Mouse (Mus musculus) lung, embryonic 14.5 days (tissue): ENCODE data around the gene Lmln. TPM values are rescaled to one million over a fixed set of nuclear protein-coding genes. Genes with fewer than 3 reads are reported as not detected.
"Not testable (repeated sequence)": the region's sequence is repeated elsewhere in the genome, so short reads cannot be mapped to it uniquely, and the experiment has no call there.

ENCODE experiments used
- ATAC-seq: fragments of 200-750 bp; cut with Nextera tagmentation; 2 replicates; pipeline ENCODE4 v1.8.0; 2017; ENCODE audit warnings: mild to moderate bottlenecking, moderate TSS enrichment, moderate library complexity; ENCODE audit not compliant: insufficient read depth
- DNase-seq: peaks from one replicate; pipeline ENCODE4 v3.0.0-alpha.2; 2015
- H3K27ac ChIP-seq: fragments of 300-500 bp; sonication (generic); 2 replicates; pipeline ENCODE4 v1.5.1; 2014; ENCODE audit warnings: low read depth, mild to moderate bottlenecking, moderate library complexity
- H3K27me3 ChIP-seq: fragments of 300-500 bp; sonication (generic); 2 replicates; pipeline ENCODE4 v1.6.1; 2014; ENCODE audit warnings: low read length, control low read depth; ENCODE audit not compliant: insufficient read depth
- H3K36me3 ChIP-seq: fragments of 300-500 bp; sonication (generic); 2 replicates; pipeline ENCODE4 v1.6.1; 2014; ENCODE audit warnings: control low read depth; ENCODE audit not compliant: insufficient read depth
- H3K4me1 ChIP-seq: fragments of 300-500 bp; sonication (generic); 2 replicates; pipeline ENCODE4 v1.6.1; 2014; ENCODE audit warnings: antibody characterized with exemption, control low read depth; ENCODE audit not compliant: insufficient read depth
- H3K4me2 ChIP-seq: fragments of 300-500 bp; sonication (generic); 2 replicates; pipeline ENCODE4 v1.6.1; 2014; ENCODE audit warnings: mild to moderate bottlenecking
- H3K4me3 ChIP-seq: fragments of 300-500 bp; sonication (generic); 2 replicates; pipeline ENCODE4 v1.5.1; 2014; ENCODE audit warnings: low read depth, low read length
- H3K9ac ChIP-seq: fragments of 300-500 bp; sonication (generic); 2 replicates; pipeline ENCODE4 v1.6.1; 2014
- H3K9me3 ChIP-seq: fragments of 300-500 bp; sonication (generic); 2 replicates; pipeline ENCODE4 v1.6.1; 2016; ENCODE audit warnings: low read depth, low read length, control low read depth
- CTCF ChIP-seq: IDR thresholded peaks from 2 replicates; pipeline ENCODE4 v1.5.1; 2016; ENCODE audit warnings: antibody characterized with exemption, low read depth
- WGBS: fragments of 180-500 bp; shearing (Covaris S2); extraction: QIAGEN DNeasy Blood & Tissue Kit; methylation state at CpG from one replicate; pipeline ENCODE4 v1.1.7; 2014; 5-methylcytosine and 5-hydroxymethylcytosine counted together
- polyA plus RNA-seq: library from polyadenylated mRNA; unstranded; fragments of >200 nt; fragmentation: Nextera tagmentation; extraction: Ambion mirVana; gene quantifications from 2 replicates; pipeline ENCODE4 v1.2.1, GENCODE M21; 2014

Lmln gene
- polyA plus RNA-seq, 1 experiment from 2014 or later, result 3.8 TPM

DNA sequence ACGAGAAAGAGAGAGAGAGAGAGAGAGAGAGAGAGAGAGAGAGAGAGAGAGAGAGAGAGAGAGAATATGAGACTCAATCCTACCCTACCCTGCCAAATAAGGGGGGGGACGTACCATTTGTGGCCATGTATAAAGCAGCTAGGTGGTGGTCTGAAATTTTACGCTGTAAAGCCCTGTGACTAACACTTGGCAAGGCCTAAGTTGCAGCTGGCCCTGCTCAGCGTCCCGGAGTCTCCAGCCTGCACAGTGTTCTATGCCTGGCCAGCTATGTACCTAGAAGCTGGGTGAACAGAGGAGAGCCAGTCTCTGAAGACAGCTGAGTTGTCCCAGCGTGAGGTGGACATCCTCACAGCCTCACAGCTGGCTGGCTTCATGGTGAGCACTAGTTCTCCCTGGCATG lies 64.7 kb downstream of the Lmln start:
- Histone ChIP-seq H3K4me1 (0 out of 2 replicates have a peak, but pooled peaks cover 2% of the 10 kb centered on the region), H3K9ac (no peak overlapping the region), H3K4me3 (no peak overlapping the region), H3K36me3 (0 out of 2 replicates have a peak, but pooled peaks cover 3% of the 10 kb centered on the region), H3K4me2 (no peak overlapping the region), H3K9me3 (no peaks in the 10 kb centered on the region), H3K27ac (no peak overlapping the region), H3K27me3 (no peaks in the 10 kb centered on the region)
- no peak for TF ChIP-seq CTCF
- WGBS, result 69% methylated on average over 6 of the region's 6 CpGs
- no peak; the same call in 1 of the 2 replicates for ATAC-seq
- DNase-seq, result no peak

DNA sequence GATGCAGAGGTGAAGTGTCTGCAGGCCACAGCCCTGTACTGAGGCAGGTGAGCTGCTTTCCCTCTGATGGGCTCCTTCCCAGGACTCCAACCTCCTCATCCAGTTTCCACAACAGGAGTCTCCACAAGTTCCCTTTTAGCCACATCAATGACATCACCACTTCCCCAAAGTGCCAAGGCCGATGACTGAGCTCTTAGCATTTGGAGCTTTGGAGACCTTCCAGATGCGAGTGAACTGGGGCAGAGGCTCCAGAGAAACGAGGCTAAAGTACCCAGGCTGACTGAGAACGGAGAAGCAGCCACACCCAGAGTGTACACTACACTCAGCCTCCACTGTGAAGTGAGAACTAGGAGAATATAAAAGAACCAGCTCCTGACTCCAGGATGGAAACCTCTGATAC lies 68.4 kb downstream of the Lmln start:
- ATAC-seq (no peak), DNase-seq (peak; percentile 55)
- Histone ChIP-seq H3K4me1 (no peaks in the 10 kb centered on the region), H3K4me2 (no peak overlapping the region), H3K36me3 (no peaks in the 10 kb centered on the region), H3K4me3 (no peak overlapping the region), H3K9me3 (no peaks in the 10 kb centered on the region), H3K27me3 (no peaks in the 10 kb centered on the region), H3K9ac (no peak overlapping the region), H3K27ac (no peak overlapping the region)
- no peak for TF ChIP-seq CTCF
- WGBS, result 33% methylated on average over 4 of the region's 4 CpGs

GRCm38 (mm10) chr16:33133186-33133585 lies 70.9 kb downstream of the Lmln start:
- no peak overlapping the region for H3K9ac ChIP-seq
- H3K9me3 ChIP-seq, result no peaks in the 10 kb centered on the region
- no peak for TF ChIP-seq CTCF
- ATAC-seq (no peak), DNase-seq (no peak)
- 75% methylated on average over 13 of the region's 13 CpGs for WGBS
- no peak overlapping the region for H3K27ac ChIP-seq
- no peaks in the 10 kb centered on the region for H3K27me3 ChIP-seq
- no peak overlapping the region for H3K4me2 ChIP-seq
- H3K36me3 ChIP-seq, result no peaks in the 10 kb centered on the region
- no peak overlapping the region for H3K4me3 ChIP-seq
- H3K4me1 ChIP-seq, result no peaks in the 10 kb centered on the region

DNA sequence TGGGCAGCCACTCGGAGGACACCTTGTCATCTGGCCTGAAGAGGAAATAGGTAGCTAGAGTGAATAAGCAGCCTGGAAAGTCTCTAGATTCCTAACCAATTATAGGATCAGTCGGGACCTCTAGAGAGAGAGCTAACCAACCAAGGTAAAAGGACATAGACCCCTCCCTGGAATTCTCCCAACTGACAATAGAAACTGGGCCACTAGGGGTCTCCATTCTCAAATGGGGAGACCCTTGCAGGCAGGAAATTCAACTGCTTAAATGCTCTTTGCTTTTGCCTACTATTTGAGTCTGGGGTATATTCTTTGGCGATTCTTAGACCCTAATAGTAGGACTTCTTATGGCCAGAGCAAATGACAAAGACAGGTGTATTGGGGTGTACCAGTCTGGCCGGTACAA lies 72.8 kb downstream of the Lmln start:
- DNase-seq (peak; percentile 40), ATAC-seq (no peak)
- H3K4me1 ChIP-seq, result no peaks in the 10 kb centered on the region
- 0 out of 2 replicates have a peak, but pooled peaks have one; percentile 27 for TF ChIP-seq CTCF
- no peaks in the 10 kb centered on the region for H3K36me3 ChIP-seq
- no peak overlapping the region for H3K4me2 ChIP-seq
- H3K9me3 ChIP-seq, result no peaks in the 10 kb centered on the region
- H3K9ac ChIP-seq, result no peak overlapping the region
- H3K27me3 ChIP-seq, result no peaks in the 10 kb centered on the region
- H3K27ac ChIP-seq, result no peak overlapping the region
- H3K4me3 ChIP-seq, result no peak overlapping the region
- WGBS, result 58% methylated on average over 4 of the region's 4 CpGs

GRCm38 (mm10) chr16:33139061-33139460 lies 76.7 kb downstream of the Lmln start:
- not testable (repeated sequence) for H3K4me1 ChIP-seq, H3K4me2 ChIP-seq, DNase-seq, H3K27ac ChIP-seq, H3K9ac ChIP-seq, H3K36me3 ChIP-seq, H3K4me3 ChIP-seq, H3K27me3 ChIP-seq, H3K9me3 ChIP-seq, ATAC-seq
- 80% methylated on average over 6 of the region's 7 CpGs for WGBS

- no peak overlapping the region for H3K4me2 ChIP-seq
- no peaks in the 10 kb centered on the region for H3K27me3 ChIP-seq
- TF ChIP-seq CTCF, result no peak
- no peak overlapping the region for H3K27ac ChIP-seq
- H3K9ac ChIP-seq, result no peak overlapping the region
- H3K9me3 ChIP-seq, result no peaks in the 10 kb centered on the region
- H3K36me3 ChIP-seq, result no peaks in the 10 kb centered on the region
- ATAC-seq (no peak), DNase-seq (no peak)
- 46% methylated on average over 3 of the region's 3 CpGs for WGBS
- H3K4me3 ChIP-seq, result no peak overlapping the region
- H3K4me1 ChIP-seq, result no peaks in the 10 kb centered on the region
Measured at GRCm38 (mm10) chr16:33141758-33142280, 79.5 kb downstream of the Lmln start.

GRCm38 (mm10) chr16:33143452-33143851 lies 81.1 kb downstream of the Lmln start:
- no peak for ATAC-seq
- DNase-seq, result no peak
- H3K27me3 ChIP-seq, result no peaks in the 10 kb centered on the region
- no peak for TF ChIP-seq CTCF
- WGBS, result 46% methylated on average over 2 of the region's 2 CpGs
- H3K9ac ChIP-seq, result no peak overlapping the region
- no peak overlapping the region for H3K27ac ChIP-seq
- no peaks in the 10 kb centered on the region for H3K9me3 ChIP-seq
- no peaks in the 10 kb centered on the region for H3K4me1 ChIP-seq
- no peak overlapping the region for H3K4me2 ChIP-seq
- H3K36me3 ChIP-seq, result no peaks in the 10 kb centered on the region
- H3K4me3 ChIP-seq, result no peak overlapping the region

DNA sequence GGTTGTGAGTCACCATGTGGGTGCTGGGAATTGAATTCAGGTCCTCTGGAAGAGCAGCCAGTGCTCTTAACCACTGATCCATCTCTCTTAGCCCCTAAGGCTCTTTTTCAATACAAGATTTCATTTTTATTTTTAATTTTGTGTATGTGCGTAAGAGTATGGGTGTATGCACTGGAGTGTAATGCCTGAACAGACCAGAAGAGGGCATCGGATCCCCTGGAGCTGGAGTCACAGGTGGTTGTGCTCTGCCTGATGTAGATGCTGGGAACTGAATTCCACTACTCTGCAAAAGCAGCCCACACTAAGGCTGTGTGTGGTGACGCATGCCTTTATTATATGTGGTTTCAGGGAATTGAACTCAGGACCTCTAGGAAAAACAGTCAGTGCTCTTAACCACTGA lies 83.9 kb downstream of the Lmln start:
- no peak for DNase-seq
- H3K4me1 ChIP-seq, result no peaks in the 10 kb centered on the region
- H3K36me3 ChIP-seq, result no peaks in the 10 kb centered on the region
- TF ChIP-seq CTCF, result no peak
- ATAC-seq, result no peak
- no peak overlapping the region for H3K4me2 ChIP-seq
- WGBS, result 95% methylated on average over 3 of the region's 3 CpGs
- no peaks in the 10 kb centered on the region for H3K9me3 ChIP-seq
- no peak overlapping the region for H3K9ac ChIP-seq
- H3K27me3 ChIP-seq, result no peaks in the 10 kb centered on the region
- no peak overlapping the region for H3K4me3 ChIP-seq
- H3K27ac ChIP-seq, result no peak overlapping the region
